Mouse (Mus musculus): Measurements from ENCODE around the gene Zfp69.

- TF ChIP-seq CTCF (IDR thresholded peaks at IDR 0.05; ENCODE audit: low read depth, low read length) (no peak), TAL1 (conservative IDR thresholded peaks at IDR 0.05; ENCODE audit: low read depth, low read length) (no peak)
These were observed 49.5 kb upstream of the Zfp69 start for GRCm38 (mm10) chr4:121001042-121001441.
